Mouse (Mus musculus): ENCODE results near the gene Gm37419. TPM values are rescaled to one million over a fixed set of nuclear protein-coding genes. Genes with fewer than 3 reads are reported as not detected.
A peak's percentile ranks its signal among the peaks of the same experiment; 100 is the strongest.

Gm37419 gene
- polyA plus RNA-seq, 1 experiment from 2014 or later = not detected

GRCm38 (mm10) chr16:23990161-23990970, 2.1 kb downstream of the Gm37419 start:
- H3K4me1 ChIP-seq (ENCODE audit: insufficient read depth) = peaks cover 17% of the 10 kb centered on the region
- H3K4me3 ChIP-seq (ENCODE audit: low read depth, low read length) = peak overlapping the region; percentile 78
- no peaks in the 10 kb centered on the region for H3K27me3 ChIP-seq (ENCODE audit: insufficient read depth, low read length)
- no peaks in the 10 kb centered on the region for H3K9me3 ChIP-seq (ENCODE audit: low read length)
- H3K36me3 ChIP-seq (replicated peaks; ENCODE audit: insufficient read depth, low read length) = no peaks in the 10 kb centered on the region
- no peak for DNase-seq
- H3K4me2 ChIP-seq (ENCODE audit: low read depth, low read length) = peak overlapping the region; percentile 80
- ATAC-seq = no peak
- TF ChIP-seq EP300 (IDR thresholded peaks at IDR 0.05; ENCODE audit: low read depth) = no peak
- TF ChIP-seq CTCF (IDR thresholded peaks at IDR 0.05; ENCODE audit: low read depth) = no peak
- peak overlapping the region; percentile 98 for H3K9ac ChIP-seq (replicated peaks)
- peak overlapping the region; percentile 100 for H3K27ac ChIP-seq (ENCODE audit: low read depth)
- 43% methylated on average over 11 of the region's 11 CpGs for WGBS (ENCODE audit: insufficient replicate concordance)

GRCm38 (mm10) chr16:23991170-23991569, 2.9 kb downstream of the Gm37419 start:
- ATAC-seq (peak; percentile 11; the same call in 1 of the 2 replicates), DNase-seq (peak; percentile 90)
- Histone ChIP-seq H3K9me3 (ENCODE audit: low read length) (no peaks in the 10 kb centered on the region), H3K4me2 (ENCODE audit: low read depth, low read length) (peak overlapping the region; percentile 80), H3K36me3 (replicated peaks; ENCODE audit: insufficient read depth, low read length) (no peaks in the 10 kb centered on the region), H3K9ac (replicated peaks) (peak overlapping the region; percentile 98), H3K27ac (ENCODE audit: low read depth) (peak overlapping the region; percentile 100), H3K27me3 (ENCODE audit: insufficient read depth, low read length) (no peaks in the 10 kb centered on the region), H3K4me1 (ENCODE audit: insufficient read depth) (peaks cover 17% of the 10 kb centered on the region), H3K4me3 (ENCODE audit: low read depth, low read length) (peak overlapping the region; percentile 78)
- 1% methylated on average over 4 of the region's 4 CpGs for WGBS (ENCODE audit: insufficient replicate concordance)
- TF ChIP-seq CTCF (IDR thresholded peaks at IDR 0.05; ENCODE audit: low read depth) (peak; percentile 97), EP300 (IDR thresholded peaks at IDR 0.05; ENCODE audit: low read depth) (peak; percentile 36; the same call in 1 of the 2 replicates)

- DNase-seq (no peak), ATAC-seq (no peak)
- H3K4me2 ChIP-seq (ENCODE audit: low read depth, low read length) = peak overlapping the region; percentile 80
- WGBS (ENCODE audit: insufficient replicate concordance) = 67% methylated on average over 14 of the region's 14 CpGs
- peaks cover 17% of the 10 kb centered on the region for H3K4me1 ChIP-seq (ENCODE audit: insufficient read depth)
- no peaks in the 10 kb centered on the region for H3K9me3 ChIP-seq (ENCODE audit: low read length)
- no peaks in the 10 kb centered on the region for H3K27me3 ChIP-seq (ENCODE audit: insufficient read depth, low read length)
- H3K9ac ChIP-seq (replicated peaks) = no peak overlapping the region
- no peaks in the 10 kb centered on the region for H3K36me3 ChIP-seq (replicated peaks; ENCODE audit: insufficient read depth, low read length)
- H3K4me3 ChIP-seq (ENCODE audit: low read depth, low read length) = no peak overlapping the region
- H3K27ac ChIP-seq (ENCODE audit: low read depth) = peak overlapping the region; percentile 100
- no peak for TF ChIP-seq CTCF (IDR thresholded peaks at IDR 0.05; ENCODE audit: low read depth)
- no peak for TF ChIP-seq EP300 (IDR thresholded peaks at IDR 0.05; ENCODE audit: low read depth)
Observed at GRCm38 (mm10) chr16:23991846-23992580, 3.7 kb downstream of the Gm37419 start.

GRCm38 (mm10) chr16:23993351-23994321, 5.4 kb downstream of the Gm37419 start:
- peak overlapping the region; percentile 91 for H3K27ac ChIP-seq (ENCODE audit: low read depth)
- peak overlapping the region; percentile 53 for H3K4me2 ChIP-seq (ENCODE audit: low read depth, low read length)
- no peak overlapping the region for H3K4me3 ChIP-seq (ENCODE audit: low read depth, low read length)
- no peaks in the 10 kb centered on the region for H3K36me3 ChIP-seq (replicated peaks; ENCODE audit: insufficient read depth, low read length)
- DNase-seq = peak; percentile 58
- no peaks in the 10 kb centered on the region for H3K27me3 ChIP-seq (ENCODE audit: insufficient read depth, low read length)
- peak; percentile 50 for ATAC-seq
- TF ChIP-seq CTCF (IDR thresholded peaks at IDR 0.05; ENCODE audit: low read depth) (no peak), EP300 (IDR thresholded peaks at IDR 0.05; ENCODE audit: low read depth) (no peak)
- peaks cover 17% of the 10 kb centered on the region for H3K4me1 ChIP-seq (ENCODE audit: insufficient read depth)
- H3K9ac ChIP-seq (replicated peaks) = peak overlapping the region; percentile 31; the same call in 1 of the 2 replicates
- WGBS (ENCODE audit: insufficient replicate concordance) = 23% methylated on average over 17 of the region's 17 CpGs
- no peaks in the 10 kb centered on the region for H3K9me3 ChIP-seq (ENCODE audit: low read length)

GRCm38 (mm10) chr16:23996342-23996741, 8.1 kb downstream of the Gm37419 start:
- DNase-seq = no peak
- H3K27me3 ChIP-seq (ENCODE audit: insufficient read depth, low read length) = no peaks in the 10 kb centered on the region
- ATAC-seq = peak; percentile 72
- 65% methylated on average over 7 of the region's 7 CpGs for WGBS (ENCODE audit: insufficient replicate concordance)
- H3K9me3 ChIP-seq (ENCODE audit: low read length) = no peaks in the 10 kb centered on the region
- H3K9ac ChIP-seq (replicated peaks) = no peak overlapping the region
- TF ChIP-seq EP300 (IDR thresholded peaks at IDR 0.05; ENCODE audit: low read depth) (peak; percentile 49; the same call in 1 of the 2 replicates), CTCF (IDR thresholded peaks at IDR 0.05; ENCODE audit: low read depth) (no peak)
- no peak overlapping the region for H3K4me2 ChIP-seq (ENCODE audit: low read depth, low read length)
- H3K4me1 ChIP-seq (ENCODE audit: insufficient read depth) = peaks cover 15% of the 10 kb centered on the region
- H3K36me3 ChIP-seq (replicated peaks; ENCODE audit: insufficient read depth, low read length) = no peaks in the 10 kb centered on the region
- no peak overlapping the region for H3K4me3 ChIP-seq (ENCODE audit: low read depth, low read length)
- H3K27ac ChIP-seq (ENCODE audit: low read depth) = peak overlapping the region; percentile 77
